Mouse (Mus musculus) retina, postnatal 1 day (tissue): ENCODE measurements at regions not wholly inside any gene's neighbourhood (a gene's known extent, or its start where the extent isn't known, plus 50 kb on each side); places are given as distances from the start of the nearest gene placed in this dataset.
A peak's percentile ranks its signal among the peaks of the same experiment; 100 is the strongest.
"Not testable (repeated sequence)": the region's sequence is repeated elsewhere in the genome, so short reads cannot be mapped to it uniquely, and the experiment has no call there.

Source experiments
- DNase-seq: peaks from one replicate; pipeline ENCODE4 v3.0.0-alpha.2; 2012

- peak; percentile 34 for DNase-seq
Measured at GRCm38 (mm10) chr17:60268846-60269245, 1255.7 kb upstream of the Nudt12 start.

- peak; percentile 59 for DNase-seq
Measured at GRCm38 (mm10) chr17:60267247-60268216, 1254.4 kb upstream of the Nudt12 start.

DNA sequence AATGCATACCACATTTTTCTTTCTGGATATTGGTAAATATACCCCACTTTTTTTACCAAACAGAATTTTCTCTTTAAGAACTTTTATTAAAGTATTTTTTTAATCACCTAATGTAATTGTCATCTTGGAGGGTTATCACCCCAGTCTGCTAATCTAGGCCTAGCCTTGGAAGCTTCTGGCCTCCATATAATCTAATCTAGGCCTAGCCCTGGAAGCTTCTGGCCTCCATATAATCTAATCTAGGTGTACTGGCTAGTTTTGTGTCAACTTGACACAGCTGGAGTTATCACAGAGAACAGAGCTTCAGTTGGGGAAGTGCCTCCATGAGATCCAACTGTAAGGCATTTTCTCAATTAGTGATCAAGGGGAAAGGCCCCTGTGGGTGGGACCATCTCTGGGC lies 1242.2 kb upstream of the Nudt12 start:
- not testable (repeated sequence) for DNase-seq

DNA sequence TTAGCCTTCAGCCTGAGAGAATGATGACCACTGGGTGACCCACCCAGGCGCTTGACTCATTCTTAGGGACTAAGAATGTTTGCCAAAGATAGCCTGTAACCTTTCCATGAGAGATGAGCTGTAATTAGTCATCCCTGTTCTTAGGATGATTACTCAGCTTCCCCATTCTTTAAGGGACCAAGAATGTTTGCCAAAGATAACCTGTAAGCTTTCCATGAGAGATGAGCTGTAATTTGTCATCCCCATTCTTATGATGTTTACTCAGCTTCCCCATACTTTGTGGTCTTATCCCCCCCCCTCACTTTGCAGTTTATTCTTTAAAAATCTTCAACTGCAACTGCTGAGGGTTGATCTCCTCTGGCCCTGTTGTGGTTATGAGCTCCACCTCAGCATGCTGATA lies 1236.8 kb upstream of the Nudt12 start:
- no peak for DNase-seq

- DNase-seq, result no peak
Measured at GRCm38 (mm10) chr17:60234519-60234918, 1221.3 kb upstream of the Nudt12 start.

- no peak for DNase-seq
Measured at GRCm38 (mm10) chr17:60197004-60197403, 1183.8 kb upstream of the Nudt12 start.

DNA sequence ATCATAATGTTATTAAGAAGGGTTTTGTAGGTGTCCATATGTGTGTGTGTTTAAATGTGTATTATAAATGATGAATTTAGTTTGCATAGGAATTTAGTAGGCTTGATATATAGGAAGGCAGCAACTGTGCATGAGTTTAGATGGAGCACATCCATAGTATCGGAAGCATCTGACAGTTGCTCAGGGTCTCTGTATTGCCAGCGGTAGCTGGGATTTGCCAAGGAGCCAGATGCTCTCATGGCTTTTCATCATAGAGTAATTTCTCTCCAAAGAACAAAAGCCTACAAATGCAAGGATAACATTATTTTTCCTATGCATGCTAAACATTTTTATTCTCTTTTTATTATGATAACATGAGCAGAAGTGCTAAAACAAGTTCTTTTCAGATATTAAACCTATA lies 1168.1 kb upstream of the Nudt12 start:
- DNase-seq, result no peak

- DNase-seq, result no peak
Measured at GRCm38 (mm10) chr17:60180646-60181045, 1167.5 kb upstream of the Nudt12 start.

DNA sequence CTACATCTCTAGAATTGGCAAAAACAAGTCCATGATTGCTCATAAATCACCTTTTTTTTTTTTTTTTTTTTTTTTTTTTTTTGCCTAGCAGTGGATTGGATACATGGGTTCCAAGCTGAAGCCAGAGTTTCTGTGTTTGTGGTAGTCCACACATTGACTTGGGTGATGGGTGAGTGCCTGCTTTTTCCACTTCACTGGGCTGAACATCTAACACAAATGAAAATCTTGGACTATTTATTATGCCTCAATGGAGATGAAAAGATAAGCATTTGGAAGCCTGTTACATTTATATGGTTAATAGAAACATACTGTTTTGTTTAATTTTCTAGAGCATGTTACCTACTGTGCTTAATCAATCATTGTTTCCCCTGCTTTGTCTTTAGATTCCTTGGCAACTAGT lies 1152.4 kb upstream of the Nudt12 start:
- peak; percentile 12 for DNase-seq

DNA sequence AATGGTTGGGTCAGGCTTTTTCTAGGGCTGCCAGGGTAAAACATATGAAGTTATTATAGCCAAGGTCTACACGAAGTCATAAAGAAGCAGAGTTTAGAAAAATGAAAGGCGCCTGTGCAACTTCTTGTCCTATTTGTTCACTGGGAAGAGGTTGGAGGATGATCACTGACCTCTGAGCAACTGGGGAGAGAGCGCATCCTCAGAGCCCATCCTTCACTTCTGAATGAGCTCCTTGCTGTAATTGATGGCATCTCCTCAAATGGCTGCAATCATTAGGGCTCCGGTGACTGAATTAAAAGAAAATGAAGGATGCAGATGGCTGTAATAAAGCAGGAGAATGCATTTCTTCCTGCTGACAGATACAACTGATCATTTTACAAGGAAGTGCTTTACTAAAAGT lies 1117.4 kb upstream of the Nudt12 start:
- DNase-seq, result peak; percentile 2

DNA sequence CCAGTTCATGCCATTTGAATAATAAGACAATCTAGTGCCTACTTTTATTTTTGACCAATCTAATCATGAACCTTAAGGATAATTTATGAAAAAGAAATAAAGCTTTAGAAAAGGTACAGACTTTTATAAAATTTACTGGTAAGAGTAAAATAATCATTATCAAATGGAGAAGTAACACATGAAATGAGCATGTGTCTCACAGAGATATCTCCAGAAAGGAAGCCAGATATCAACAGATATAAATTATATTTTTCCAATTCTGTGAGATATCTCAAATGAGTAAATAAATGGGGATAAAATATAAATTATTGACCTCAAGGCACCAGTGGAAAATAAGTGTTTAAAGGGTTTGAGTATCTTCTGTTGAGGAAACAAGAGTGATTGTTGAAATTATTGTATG lies 1085.6 kb upstream of the Nudt12 start:
- no peak for DNase-seq
